Mouse (Mus musculus) adipocyte (in vitro differentiated cells): ENCODE measurements around the gene Dse.
"Not testable (repeated sequence)": the region's sequence is repeated elsewhere in the genome, so short reads cannot be mapped to it uniquely, and the experiment has no call there.

Experiments used
- DNase-seq: peaks from one replicate; pipeline ENCODE4 v3.0.0-alpha.2; 2016; ENCODE audit warnings: low spot score

The Dse gene

GRCm38 (mm10) chr10:34207503-34207850 lies at the start of gene Dse:
TSS of gene Dse (minus strand) at chr10:34207715.
- peak; percentile 65 for DNase-seq

GRCm38 (mm10) chr10:34252833-34253232 lies 45.3 kb upstream of the Dse start:
- not testable (repeated sequence) for DNase-seq

GRCm38 (mm10) chr10:34249594-34249993 lies 42.1 kb upstream of the Dse start:
- DNase-seq, result no peak

GRCm38 (mm10) chr10:34247757-34248156 lies 40.2 kb upstream of the Dse start:
- DNase-seq, result peak; percentile 55

- peak; percentile 35 for DNase-seq
Measured at GRCm38 (mm10) chr10:34246106-34246505, 38.6 kb upstream of the Dse start.

- no peak for DNase-seq
Measured at GRCm38 (mm10) chr10:34244745-34245144, 37.2 kb upstream of the Dse start.

- no peak for DNase-seq
Measured at GRCm38 (mm10) chr10:34238536-34238935, 31.0 kb upstream of the Dse start.

GRCm38 (mm10) chr10:34236569-34236968 lies 29.1 kb upstream of the Dse start:
- no peak for DNase-seq

- DNase-seq, result no peak
Measured at GRCm38 (mm10) chr10:34235384-34235783, 27.9 kb upstream of the Dse start.

- DNase-seq, result peak; percentile 51
Measured at GRCm38 (mm10) chr10:34233931-34234745, 26.6 kb upstream of the Dse start.

GRCm38 (mm10) chr10:34233418-34233817 lies 25.9 kb upstream of the Dse start:
- DNase-seq, result no peak

- DNase-seq, result no peak
Measured at GRCm38 (mm10) chr10:34230121-34230675, 22.7 kb upstream of the Dse start.

GRCm38 (mm10) chr10:34229491-34229890 lies 22.0 kb upstream of the Dse start:
- no peak for DNase-seq

- no peak for DNase-seq
Measured at GRCm38 (mm10) chr10:34223660-34224059, 16.1 kb upstream of the Dse start.

- no peak for DNase-seq
Measured at GRCm38 (mm10) chr10:34221909-34222620, 14.6 kb upstream of the Dse start.

GRCm38 (mm10) chr10:34218191-34218590 lies 10.7 kb upstream of the Dse start:
- DNase-seq, result no peak

GRCm38 (mm10) chr10:34215667-34216066 lies 8.2 kb upstream of the Dse start:
- no peak for DNase-seq

- no peak for DNase-seq
Measured at GRCm38 (mm10) chr10:34209951-34210350, 2.4 kb upstream of the Dse start.

- peak; percentile 49 for DNase-seq
Measured at GRCm38 (mm10) chr10:34208031-34208430, 516 bp upstream of the Dse start.

GRCm38 (mm10) chr10:34206783-34207502 lies 572 bp downstream of the Dse start:
- DNase-seq, result peak; percentile 66

GRCm38 (mm10) chr10:34206436-34206782 lies 1.1 kb downstream of the Dse start:
- no peak for DNase-seq

- DNase-seq, result no peak
Measured at GRCm38 (mm10) chr10:34205825-34206224, 1.7 kb downstream of the Dse start.

- no peak for DNase-seq
Measured at GRCm38 (mm10) chr10:34200689-34201088, 6.8 kb downstream of the Dse start.
